Mouse (Mus musculus) layer of hippocampus, postnatal 10 days (tissue): ENCODE results near the gene Rapgef1. TPM values are rescaled to one million over a fixed set of nuclear protein-coding genes. Genes with fewer than 3 reads are reported as not detected.

Experiments used
- DNase-seq, 2 experiments: peaks; one replicate each; pipeline ENCODE4 v3.0.0; 2021; ENCODE audit warnings: low spot score in 2 of 2
- long read RNA-seq: library from polyadenylated mRNA; stranded (forward); transcript quantifications from one replicate; pipeline ENCODE4 v2.0.0, GENCODE M21; 2023
- total RNA-seq, 2 experiments: library from RNA; stranded (reverse); gene quantifications; 2 replicates each; pipeline ENCODE4 v1.2.3; 2021

Rapgef1 gene
- total RNA-seq, result 100 to 1,000 TPM; 119 to 123 TPM
- long read RNA-seq, full-length matches to known transcripts, result 2 of 27 reads
- long read RNA-seq, partial matches to known transcripts, result 10 of 27 reads
- long read RNA-seq, other reads (novel, unspliced or antisense), result 15 of 27 reads

- peak; percentile 97 to 98 for DNase-seq
Observed at GRCm38 (mm10) chr2:29619484-29620300, at the start of gene Rapgef1. Rapgef1 (plus strand) TSS chr2:29619720.

DNA sequence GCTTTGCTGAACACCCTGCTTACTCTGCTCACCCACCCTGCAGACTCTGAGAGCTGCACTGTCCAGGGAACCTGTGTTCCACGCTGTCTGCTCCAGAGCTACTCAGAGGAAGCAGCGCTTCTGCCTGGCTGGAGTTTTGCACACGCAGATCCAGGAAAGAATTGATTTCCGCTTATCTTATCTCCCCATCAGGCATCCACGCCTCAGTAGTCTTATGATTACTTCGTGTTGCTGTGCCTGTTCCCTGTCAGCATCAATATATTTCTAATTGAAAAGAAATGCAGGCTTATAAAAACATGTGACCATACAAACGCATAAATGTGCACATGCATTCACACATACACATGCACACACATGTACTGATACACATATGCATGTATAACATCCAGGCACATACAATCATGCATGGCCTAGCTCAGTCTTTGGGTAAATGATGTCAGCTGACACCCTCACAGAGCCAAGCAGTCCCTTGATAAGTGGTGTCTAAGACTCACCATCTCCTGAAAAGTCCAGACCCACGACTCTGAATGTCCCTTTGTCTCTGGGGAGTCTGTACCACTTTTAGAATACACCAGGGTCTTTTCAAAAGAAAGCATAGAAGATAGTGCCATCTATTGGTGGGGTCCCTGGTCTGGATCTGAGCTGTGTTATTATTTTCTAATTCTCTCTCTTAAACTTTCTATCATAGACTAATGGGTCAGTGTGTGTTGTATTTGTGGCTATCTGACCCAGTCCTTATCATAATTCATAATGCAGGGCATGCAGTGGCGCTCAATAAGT, 47.4 kb upstream of the Rapgef1 start:
- no peak for DNase-seq

GRCm38 (mm10) chr2:29572811-29573427, 46.6 kb upstream of the Rapgef1 start:
- DNase-seq, result no peak

GRCm38 (mm10) chr2:29573591-29573990, 45.9 kb upstream of the Rapgef1 start:
- peak; percentile 34 to 43 for DNase-seq

GRCm38 (mm10) chr2:29574187-29574586, 45.3 kb upstream of the Rapgef1 start:
- DNase-seq, result no peak

GRCm38 (mm10) chr2:29582415-29582814, 37.1 kb upstream of the Rapgef1 start:
- DNase-seq, result peak; percentile 86 to 87

GRCm38 (mm10) chr2:29586017-29586702, 33.4 kb upstream of the Rapgef1 start:
- no peak for DNase-seq

DNA sequence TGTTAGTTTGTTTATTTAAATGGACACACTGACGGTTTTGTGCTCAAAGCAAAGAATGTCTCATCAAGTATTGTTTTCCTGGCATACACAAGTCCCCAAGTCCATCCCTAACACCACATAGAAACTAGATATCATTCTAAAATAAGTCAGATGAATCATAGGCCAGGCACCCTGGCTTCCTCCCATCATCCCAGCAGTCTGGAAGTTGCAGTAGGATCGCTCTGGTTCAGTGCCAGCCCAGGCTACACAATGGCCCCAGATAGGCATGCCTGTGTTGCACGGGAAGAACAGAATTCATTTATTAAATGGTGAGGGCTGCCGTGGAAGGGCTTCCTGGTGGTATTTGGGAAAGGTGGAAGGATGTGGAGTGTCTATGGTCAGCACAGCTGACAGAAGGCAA, 31.5 kb upstream of the Rapgef1 start:
- DNase-seq, result no peak

DNA sequence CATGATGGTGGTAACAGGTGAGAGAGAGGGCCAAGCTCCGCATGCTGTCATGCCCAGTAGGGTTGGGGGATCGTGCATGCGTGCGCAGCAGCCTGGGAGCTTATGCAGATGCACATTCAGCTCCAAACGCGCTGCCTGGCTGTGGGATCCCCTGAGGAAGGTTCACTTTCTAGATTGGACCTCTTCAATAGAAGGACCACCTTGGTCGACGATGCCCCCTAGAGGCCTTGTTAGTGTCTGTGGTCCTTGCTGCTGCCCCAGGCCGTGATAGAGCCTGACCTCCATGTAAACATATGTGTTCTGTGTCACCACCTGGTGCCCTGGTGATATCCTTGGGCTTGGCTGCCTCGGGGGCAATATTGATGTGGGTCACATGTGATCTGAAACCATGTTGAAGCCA, 30.3 kb upstream of the Rapgef1 start:
- no peak for DNase-seq

GRCm38 (mm10) chr2:29591626-29592025, 27.9 kb upstream of the Rapgef1 start:
- no peak for DNase-seq

GRCm38 (mm10) chr2:29592537-29592936, 27.0 kb upstream of the Rapgef1 start:
- no peak for DNase-seq

DNA sequence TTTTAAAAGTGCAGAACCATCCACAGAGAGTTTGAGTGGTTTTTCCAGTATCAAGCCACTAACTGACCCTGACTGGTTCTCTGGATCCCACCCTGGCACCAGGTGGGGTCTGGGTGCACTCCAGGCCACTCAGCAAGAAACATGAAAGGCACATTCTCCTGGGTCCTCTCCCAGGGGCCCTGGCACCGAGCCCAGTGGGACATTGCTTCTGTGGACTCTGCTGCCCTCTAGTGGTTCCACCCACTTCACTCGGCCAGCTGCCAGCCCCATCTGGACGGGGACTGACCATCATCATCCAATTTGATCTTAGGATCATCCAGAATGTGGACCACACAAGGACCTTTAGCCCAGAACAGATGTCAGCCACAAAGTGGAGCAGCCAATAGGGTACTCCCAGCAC, 15.6 kb upstream of the Rapgef1 start:
- DNase-seq, result peak; percentile 90 to 92

- no peak for DNase-seq
Observed at GRCm38 (mm10) chr2:29605591-29605990, 13.9 kb upstream of the Rapgef1 start.

DNA sequence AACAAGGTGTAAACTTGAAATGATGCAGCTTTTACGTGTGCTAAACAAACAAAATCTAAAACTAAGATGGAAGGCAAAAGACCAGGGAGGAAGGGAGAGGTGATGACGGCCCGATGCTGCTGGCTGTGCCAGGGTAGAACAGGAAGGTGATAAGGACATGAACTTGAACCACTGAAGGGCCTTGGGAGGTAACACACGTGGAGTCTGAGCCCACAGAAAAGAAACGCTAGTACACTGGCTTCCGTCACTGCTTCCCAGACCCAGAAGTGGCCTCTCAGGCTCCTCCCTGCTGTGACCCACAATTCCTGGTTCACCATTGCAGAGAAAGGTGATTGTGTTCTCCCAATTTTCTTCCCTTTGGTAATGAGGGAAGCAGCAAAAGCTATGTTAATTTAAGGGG, 13.1 kb upstream of the Rapgef1 start:
- DNase-seq, result no peak

- DNase-seq, result no peak
Observed at GRCm38 (mm10) chr2:29617341-29617740, 2.2 kb upstream of the Rapgef1 start.

DNA sequence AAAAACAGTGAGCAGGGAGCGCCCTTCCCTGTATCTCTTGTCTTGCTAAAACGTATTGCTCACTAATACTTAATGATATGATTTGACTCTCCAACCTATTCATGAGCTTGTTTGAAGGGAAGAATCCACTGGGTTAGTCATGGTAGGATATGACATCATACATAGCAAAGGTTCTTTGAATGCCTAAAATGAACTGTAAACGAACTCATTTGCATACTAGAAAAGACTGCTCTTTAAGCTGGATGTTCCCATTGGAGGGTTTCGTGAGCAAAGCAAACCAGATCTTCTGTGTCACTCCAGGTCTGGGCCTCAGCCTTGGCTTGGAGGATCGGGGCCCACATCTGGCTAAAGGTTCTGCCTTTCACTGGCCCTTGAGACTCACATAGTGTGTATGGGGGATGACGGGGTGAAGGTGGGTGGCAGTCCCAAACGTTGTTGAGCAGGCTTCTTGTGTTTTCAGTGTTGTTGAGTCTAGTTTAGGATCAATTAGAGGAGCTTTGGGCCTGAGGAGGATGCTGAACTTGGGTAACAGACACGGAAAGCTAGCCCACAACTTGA, 515 bp upstream of the Rapgef1 start:
- DNase-seq, result no peak

DNA sequence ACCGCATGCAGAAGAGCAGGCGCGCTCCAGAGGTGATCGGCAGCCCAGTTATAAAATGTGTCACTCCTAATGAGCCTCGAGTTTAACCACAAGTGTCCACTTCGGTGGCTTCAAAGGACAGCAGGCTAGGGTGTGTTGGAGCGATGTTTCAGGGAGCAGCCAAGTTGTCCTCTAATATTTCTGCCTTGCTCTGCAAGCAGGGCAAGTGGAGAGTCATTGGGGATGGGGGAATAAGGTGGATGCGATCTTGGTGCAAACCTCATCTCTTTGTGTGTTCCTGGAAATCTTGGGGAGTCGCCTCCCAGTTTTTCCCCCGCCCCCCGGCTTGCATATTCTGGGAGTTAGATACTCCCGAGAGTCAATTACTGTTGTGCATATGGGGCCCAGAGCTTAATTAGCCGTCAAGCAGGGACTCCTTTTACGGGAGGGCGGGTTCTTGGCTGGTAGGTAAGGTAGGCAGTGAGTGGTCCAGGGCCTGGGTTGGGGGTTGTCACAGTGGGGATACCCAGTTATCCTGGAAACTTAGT, 844 bp downstream of the Rapgef1 start:
- DNase-seq, result peak; percentile 32 to 47

DNA sequence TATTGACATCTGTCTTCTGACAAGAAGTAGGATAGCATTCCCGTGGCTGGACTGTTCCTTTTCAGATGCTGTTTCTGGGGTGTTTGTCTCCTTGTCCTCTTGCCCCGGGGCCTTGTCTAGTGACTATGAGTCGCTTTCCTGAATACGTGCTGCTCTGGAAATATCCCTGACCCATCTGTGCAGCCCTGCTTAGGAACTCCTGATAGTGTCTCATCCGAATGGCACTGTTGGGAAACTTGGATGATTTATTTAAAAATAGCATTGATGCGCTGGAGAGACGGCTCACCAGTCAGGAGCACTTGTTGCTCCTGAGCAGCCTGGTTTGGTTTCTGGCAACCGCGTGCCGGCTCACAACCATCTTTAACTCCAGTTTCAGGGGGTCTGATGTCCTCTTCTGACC, 1.6 kb downstream of the Rapgef1 start:
- peak in 1 of 2 experiments; percentile 4 for DNase-seq

DNA sequence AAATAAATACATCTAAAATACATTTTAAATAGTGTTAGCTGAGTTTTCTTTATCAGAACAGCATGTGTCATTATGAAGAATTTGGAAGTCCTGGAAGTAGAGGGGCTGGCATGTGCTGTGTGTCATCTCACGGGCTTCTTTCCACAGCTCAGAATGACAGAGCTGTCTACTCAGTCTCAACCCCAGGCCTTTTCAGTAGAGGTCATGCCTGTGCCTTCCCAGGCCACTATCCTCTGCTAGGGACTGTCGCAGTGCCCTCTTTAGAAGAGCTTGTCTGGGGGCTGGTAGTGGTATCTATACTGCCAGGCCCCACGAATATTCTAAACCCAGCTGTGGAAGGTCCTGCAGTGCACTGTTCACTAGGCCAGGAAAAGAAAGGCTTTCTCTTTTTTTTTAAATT, 2.1 kb downstream of the Rapgef1 start:
- DNase-seq, result no peak
